Mouse (Mus musculus) embryonic fibroblast, embryonic 13.5 days (primary cell): ENCODE measurements around the gene 2310030G06Rik.

Experiments
- CTCF ChIP-seq: IDR thresholded peaks from 2 replicates; pipeline ENCODE4 v1.5.1; 2011; ENCODE audit warnings: mild to moderate bottlenecking, control low read depth, low read length, moderate library complexity, borderline replicate concordance; ENCODE audit not compliant: insufficient read depth
- POLR2A ChIP-seq: IDR thresholded peaks from 2 replicates; pipeline ENCODE4 v1.6.1; 2011; ENCODE audit warnings: low read depth, mild to moderate bottlenecking, control low read depth, low read length, moderate library complexity

- TF ChIP-seq CTCF (no peak), POLR2A (no peak)
These were observed 4.1 kb downstream of the 2310030G06Rik start for GRCm38 (mm10) chr9:50742261-50742660.
